Mouse (Mus musculus) brain, adult 10 weeks (tissue): ENCODE measurements around the gene Cntn1. TPM values are rescaled to one million over a fixed set of nuclear protein-coding genes. Genes with fewer than 3 reads are reported as not detected.

Experiments
- polyA plus RNA-seq: library from polyadenylated mRNA; stranded (reverse); fragments of 350-450 nt; fragmentation: Illumina TruSeq; extraction: RNeasy Lipid Tissue Mini Kit (QIAGEN cat#74804); gene quantifications from one replicate; pipeline ENCODE4 v1.2.3, GENCODE M21; 2015; ENCODE audit warnings: low read depth, low replicate concordance

The Cntn1 gene
- polyA plus RNA-seq = 177 TPM

DNA sequence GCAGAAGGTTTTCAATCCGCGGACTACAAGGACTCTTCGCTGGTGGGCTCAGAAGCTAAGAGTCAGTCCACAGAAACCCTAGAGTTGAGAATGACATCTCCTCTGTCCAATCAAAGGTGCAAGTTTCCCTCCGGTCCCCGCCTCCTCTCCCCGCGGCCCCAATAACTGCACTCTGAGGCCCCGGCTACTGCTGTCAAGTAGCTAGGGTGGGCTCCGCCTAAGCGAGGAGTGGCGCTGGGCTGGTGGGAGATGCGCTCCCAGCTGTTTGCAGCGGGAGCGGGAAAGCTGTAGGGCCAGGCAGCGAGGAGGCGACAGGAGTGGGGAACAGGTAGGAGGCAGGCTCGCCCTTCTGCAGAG, at the start of gene Cntn1:
Gene Cntn1, plus strand, starts transcription at position 170 of the 357 bp plus-strand sequence.

Other genes with a start within 250 kb of the Cntn1 start
- not detected for gene Smgc, start 212.9 kb upstream of the Cntn1 start, polyA plus RNA-seq